Mouse (Mus musculus) embryonic fibroblast, embryonic 13.5 days (primary cell): ENCODE data around the gene Selenom. TPM values are rescaled to one million over a fixed set of nuclear protein-coding genes. Genes with fewer than 3 reads are reported as not detected.

Experiments
- H3K27ac ChIP-seq: 2 replicates; pipeline ENCODE4 v1.5.1; 2012; ENCODE audit warnings: low read length, control low read depth, inconsistent platforms; ENCODE audit not compliant: insufficient read depth
- H3K4me1 ChIP-seq: 2 replicates; pipeline ENCODE4 v1.6.1; 2011; ENCODE audit warnings: low read length; ENCODE audit not compliant: control insufficient read depth, insufficient read depth
- H3K4me3 ChIP-seq: 2 replicates; pipeline ENCODE4 v1.5.1; 2011; ENCODE audit warnings: mild to moderate bottlenecking, control low read depth, low read length; ENCODE audit not compliant: insufficient read depth
- CTCF ChIP-seq: IDR thresholded peaks from 2 replicates; pipeline ENCODE4 v1.5.1; 2011; ENCODE audit warnings: mild to moderate bottlenecking, control low read depth, low read length, moderate library complexity, borderline replicate concordance; ENCODE audit not compliant: insufficient read depth
- POLR2A ChIP-seq: IDR thresholded peaks from 2 replicates; pipeline ENCODE4 v1.6.1; 2011; ENCODE audit warnings: low read depth, mild to moderate bottlenecking, control low read depth, low read length, moderate library complexity
- polyA plus RNA-seq: library from polyadenylated mRNA; stranded (reverse); fragments of >200 nt; gene quantifications from 2 replicates; pipeline ENCODE4 v1.2.4, GENCODE M21; 2011; ENCODE audit warnings: low read depth; ENCODE audit not compliant: missing spikeins, insufficient read length

The Selenom gene
- polyA plus RNA-seq, 1 experiment = 152 TPM

GRCm38 (mm10) chr11:3494857-3495256 is 19.6 kb upstream of the Selenom start:
- Histone ChIP-seq H3K4me1 (no peaks in the 10 kb centered on the region), H3K27ac (no peak overlapping the region), H3K4me3 (no peak overlapping the region)
- TF ChIP-seq CTCF = no peak
- TF ChIP-seq POLR2A = no peak

GRCm38 (mm10) chr11:3495496-3495895 is 19.0 kb upstream of the Selenom start:
- Histone ChIP-seq H3K4me1 (no peaks in the 10 kb centered on the region), H3K27ac (no peak overlapping the region), H3K4me3 (no peak overlapping the region)
- TF ChIP-seq CTCF (no peak), POLR2A (no peak)

DNA sequence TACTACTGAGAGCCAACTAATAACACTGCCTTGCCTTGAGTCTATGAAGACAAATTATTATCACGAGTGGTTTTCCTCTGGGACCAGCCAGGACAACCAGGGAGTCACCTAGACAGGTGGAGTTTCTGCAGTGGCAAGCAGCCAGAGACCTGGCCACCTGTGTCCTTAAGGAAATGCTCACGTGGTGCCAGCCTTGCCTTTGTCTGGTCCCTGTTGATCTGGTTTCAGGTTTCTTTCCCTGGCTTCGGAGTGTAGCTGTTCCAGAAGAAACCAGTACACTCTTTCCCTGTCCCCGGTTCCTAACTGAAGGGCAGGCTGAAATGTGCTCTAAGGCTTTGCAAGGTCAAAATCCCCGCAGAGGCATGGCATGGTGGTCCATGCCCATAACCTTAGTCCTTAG is 17.7 kb upstream of the Selenom start:
- no peak overlapping the region for H3K4me3 ChIP-seq
- H3K27ac ChIP-seq = no peak overlapping the region
- H3K4me1 ChIP-seq = no peaks in the 10 kb centered on the region
- no peak for TF ChIP-seq CTCF
- no peak for TF ChIP-seq POLR2A

- no peak for TF ChIP-seq CTCF
- TF ChIP-seq POLR2A = no peak
- Histone ChIP-seq H3K4me3 (no peak overlapping the region), H3K4me1 (no peaks in the 10 kb centered on the region), H3K27ac (no peak overlapping the region)
These were observed 17.2 kb upstream of the Selenom start for GRCm38 (mm10) chr11:3497296-3497695.

DNA sequence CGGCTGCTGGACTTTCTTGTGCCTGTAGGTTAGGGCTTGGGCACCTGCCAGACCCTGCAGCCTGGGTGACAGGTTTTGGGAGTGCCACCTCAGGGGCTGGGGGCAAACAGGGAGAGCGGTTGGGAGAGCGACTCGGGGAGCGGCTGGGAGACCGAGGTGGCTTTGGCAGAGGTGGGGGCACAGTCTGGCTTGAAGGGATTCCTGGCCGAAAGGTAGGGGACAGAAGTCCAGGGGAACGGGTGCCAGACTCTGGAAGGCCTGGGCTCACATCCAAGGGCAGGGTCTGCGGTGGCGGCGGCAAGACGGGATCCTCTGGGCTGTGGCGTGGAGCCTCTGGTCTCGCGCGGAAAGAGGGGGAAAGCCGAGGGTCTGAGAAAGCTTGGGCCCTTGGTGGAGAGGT is 12.4 kb upstream of the Selenom start:
- no peak overlapping the region for H3K4me3 ChIP-seq
- TF ChIP-seq POLR2A (no peak), CTCF (no peak)
- H3K4me1 ChIP-seq = no peaks in the 10 kb centered on the region
- no peak overlapping the region for H3K27ac ChIP-seq

GRCm38 (mm10) chr11:3502459-3503072 is 11.9 kb upstream of the Selenom start:
- Histone ChIP-seq H3K4me1 (no peaks in the 10 kb centered on the region), H3K27ac (no peak overlapping the region), H3K4me3 (no peak overlapping the region)
- TF ChIP-seq POLR2A = no peak
- no peak for TF ChIP-seq CTCF

DNA sequence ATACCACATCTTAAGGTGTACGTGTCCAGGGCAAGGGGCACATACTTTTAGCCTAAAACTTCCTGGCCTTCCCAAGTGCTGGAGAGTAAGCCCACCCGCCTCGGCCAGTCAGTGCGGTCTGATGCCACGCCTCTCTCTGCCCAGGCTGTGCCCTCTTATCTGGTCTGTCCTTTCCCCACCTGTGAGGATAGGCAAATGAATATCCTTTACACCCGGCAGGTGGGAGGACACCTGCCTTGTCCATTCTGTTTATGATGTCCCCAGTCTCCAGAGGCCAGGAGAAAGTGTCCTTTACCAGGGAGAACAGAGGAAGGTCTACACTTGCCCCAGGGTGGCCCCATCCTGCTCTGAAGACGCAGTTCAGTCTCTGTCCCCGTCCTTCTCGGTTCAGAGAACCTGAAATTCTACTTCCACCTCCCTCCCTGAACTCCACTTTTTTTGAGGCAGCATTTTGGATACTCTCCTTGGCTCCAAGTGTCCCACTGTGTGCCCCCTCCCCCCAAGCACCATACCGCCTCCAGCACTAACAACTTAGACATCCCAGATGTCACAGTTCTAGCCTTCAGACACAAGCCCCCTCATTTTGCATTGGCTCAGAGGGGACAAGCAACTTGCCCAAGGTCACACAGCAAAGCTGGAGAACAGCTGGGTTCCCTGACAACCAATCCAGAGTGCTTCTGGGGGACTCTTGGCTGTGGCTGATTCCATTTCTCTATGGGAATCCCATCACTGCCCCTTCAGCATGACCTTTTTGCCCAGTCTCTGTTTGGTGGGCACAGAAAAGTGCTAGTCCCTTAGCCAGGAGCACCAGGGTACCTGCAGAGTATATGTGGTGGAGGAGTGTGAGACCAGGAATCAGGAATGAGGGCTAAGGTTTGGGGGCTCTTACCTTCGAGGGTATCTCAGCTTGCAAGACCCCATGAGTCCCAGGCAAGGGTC is 10.5 kb upstream of the Selenom start:
- Histone ChIP-seq H3K4me3 (no peak overlapping the region), H3K4me1 (no peaks in the 10 kb centered on the region), H3K27ac (no peak overlapping the region)
- TF ChIP-seq CTCF = no peak
- TF ChIP-seq POLR2A = no peak

DNA sequence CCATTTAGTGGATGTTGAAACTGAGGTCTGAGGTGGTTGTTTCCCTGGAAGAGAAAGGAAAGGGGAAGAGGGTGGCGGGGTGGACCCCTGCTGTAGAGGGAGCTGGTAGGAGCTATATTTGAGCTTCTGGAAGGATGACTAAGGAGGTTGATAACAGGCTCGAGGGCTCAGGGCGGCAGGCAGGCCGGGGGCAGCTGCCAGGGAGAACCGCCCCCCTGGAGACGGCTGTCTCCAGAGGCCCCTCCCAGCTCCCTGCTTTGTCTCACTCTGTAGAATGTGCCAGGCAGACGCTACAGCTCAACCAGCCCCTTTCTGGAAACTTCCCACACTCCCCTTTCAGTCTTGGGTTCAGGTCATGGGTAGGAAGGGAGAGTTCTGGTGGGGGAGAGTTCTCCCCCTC is 6.3 kb upstream of the Selenom start:
- no peak for TF ChIP-seq POLR2A
- TF ChIP-seq CTCF = no peak
- no peaks in the 10 kb centered on the region for H3K4me1 ChIP-seq

DNA sequence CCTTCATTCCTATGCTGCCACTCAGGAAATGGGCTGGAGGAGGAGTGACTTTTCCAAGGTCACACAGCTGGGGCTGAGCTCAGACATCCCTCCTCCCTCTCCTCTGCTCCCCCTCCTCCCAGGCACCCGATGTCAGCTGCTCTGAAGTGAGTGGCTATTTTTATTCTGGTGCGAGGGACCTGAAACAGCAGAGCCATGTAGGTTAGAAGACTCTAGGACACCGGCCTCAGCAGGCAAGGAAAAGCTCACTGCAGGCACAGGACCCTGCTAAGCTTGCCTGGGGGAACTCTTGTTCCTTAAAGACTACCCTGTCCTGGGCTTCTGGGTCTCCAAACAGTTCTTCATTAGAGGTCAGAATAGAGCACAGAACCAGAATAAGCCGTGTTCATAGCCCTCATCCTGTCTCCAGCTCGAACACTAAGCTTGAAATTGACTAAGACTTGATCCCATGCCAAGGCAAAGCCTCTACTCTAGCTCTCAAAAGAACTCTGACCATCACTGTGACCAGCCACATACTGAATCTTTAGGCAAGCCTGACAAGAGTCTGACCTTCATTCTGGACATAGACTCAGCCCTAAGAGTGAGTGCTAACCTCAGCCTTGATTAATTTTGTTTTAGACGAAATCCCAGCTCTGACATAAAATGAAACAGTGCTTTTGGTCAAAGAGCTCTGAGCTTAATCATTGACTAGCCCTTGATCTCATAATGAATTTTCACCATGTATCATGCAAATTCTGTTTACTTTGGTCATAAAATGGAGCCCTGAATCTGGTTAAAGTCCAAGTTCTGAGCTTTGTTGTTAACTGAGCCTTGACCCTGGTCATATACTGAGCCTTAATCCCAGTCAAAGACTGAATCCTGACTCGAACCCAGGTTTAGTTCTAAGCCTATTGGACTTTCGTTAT is 5.1 kb upstream of the Selenom start:
- peaks cover 2% of the 10 kb centered on the region for H3K4me1 ChIP-seq
- no peak overlapping the region for H3K27ac ChIP-seq
- no peak for TF ChIP-seq CTCF
- no peak for TF ChIP-seq POLR2A
- H3K4me3 ChIP-seq = no peak overlapping the region

More for the DNA sequence above, 6.3 kb upstream of the Selenom start:
- Histone ChIP-seq H3K4me3 (no peak overlapping the region), H3K27ac (no peak overlapping the region)
